ENCODE assay signal across 8 mouse cellular contexts in the genomic region with DNA sequence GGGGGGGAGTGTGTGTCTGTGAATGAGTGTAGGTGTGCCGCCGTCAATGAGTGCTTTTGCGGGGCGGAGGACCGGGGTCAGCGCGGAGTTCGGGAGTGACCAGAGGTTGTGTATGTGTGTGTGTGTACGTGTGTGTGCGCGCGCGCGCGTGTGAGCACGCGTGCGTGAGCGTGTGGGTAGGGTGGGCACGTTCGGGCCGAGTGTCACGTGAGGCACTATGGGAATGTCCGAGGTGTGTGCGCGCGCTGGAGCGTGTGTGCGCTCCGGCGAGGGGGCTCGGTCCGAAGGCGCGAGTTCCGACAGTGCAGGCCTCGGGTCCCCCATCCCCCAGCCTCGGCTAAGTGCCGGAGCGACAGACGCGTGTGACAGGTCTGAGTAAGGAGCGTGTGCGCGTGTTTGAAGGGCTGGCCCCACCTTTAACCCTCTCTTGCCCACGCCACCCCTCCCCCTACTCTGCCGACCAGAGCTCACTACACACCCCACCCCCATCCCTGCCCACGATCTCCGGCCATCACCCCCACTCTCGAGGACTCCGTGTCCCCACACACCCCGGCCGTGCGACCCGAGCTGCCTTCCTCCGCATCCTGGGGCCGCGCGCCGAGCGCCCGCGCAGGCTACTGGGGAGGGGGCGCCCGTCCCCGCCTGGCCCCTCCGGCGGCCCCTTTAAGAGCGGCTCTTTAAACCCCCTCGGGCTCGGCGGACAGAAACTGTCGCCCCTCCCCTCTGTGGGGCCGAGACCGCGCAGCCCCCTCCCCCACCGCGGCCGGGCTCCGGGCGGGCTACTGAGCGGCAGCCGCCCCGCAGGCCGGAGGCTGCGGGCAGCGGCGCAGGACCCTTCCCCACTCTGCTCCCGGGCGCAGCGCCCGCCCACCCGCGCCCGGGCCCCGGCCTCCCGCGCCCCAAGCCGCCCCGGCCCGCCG. TPM values are rescaled to one million over a fixed set of nuclear protein-coding genes. Genes with fewer than 3 reads are reported as not detected.
A peak's percentile ranks its signal among the peaks of the same experiment; 100 is the strongest.
DNase-seq lines count a peak whose midpoint lies in the region; ATAC-seq and TF ChIP-seq lines count a peak whose summit lies in the region.

No protein-coding gene starts in this region.

- no peaks in the 10 kb centered on the region for H3K9me3 ChIP-seq in E14TG2a.4 (ENCODE audit: low read length)
- no peaks in the 10 kb centered on the region for H3K9me3 ChIP-seq in forebrain, embryonic 12.5 days
- no peaks in the 10 kb centered on the region for H3K9me3 ChIP-seq in neural tube, embryonic 13.5 days

- intact Hi-C loops in heart, postnatal 10 days (cut with DNase I): no loop called here

- H3K9ac ChIP-seq in forebrain, embryonic 12.5 days: peak overlapping the region; percentile 86
- H3K9ac ChIP-seq in neural tube, embryonic 13.5 days: peak overlapping the region; percentile 91

- DNase-seq in brain, embryonic 18.5 days (ENCODE audit: low read depth, low spot score): peak; percentile 52
- peak; percentile 69 to 76 for DNase-seq in heart, postnatal 10 days
- DNase-seq in layer of hippocampus, adult 2 months (ENCODE audit: low spot score in 2 of 2): peak; percentile 49 to 52
- DNase-seq in lung, adult 18-20 months: peak; percentile 61 to 69
- DNase-seq in urinary bladder, postnatal 10 days (ENCODE audit: low spot score): no peak

- peak overlapping the region; percentile 89 for H3K4me3 ChIP-seq in E14TG2a.4 (replicated peaks; ENCODE audit: low read length)
- peak overlapping the region; percentile 80 for H3K4me3 ChIP-seq in forebrain, embryonic 12.5 days (replicated peaks)
- peak overlapping the region; percentile 83 for H3K4me3 ChIP-seq in layer of hippocampus, adult 2 months
- peak overlapping the region; percentile 75 for H3K4me3 ChIP-seq in neural tube, embryonic 13.5 days

- H3K27me3 ChIP-seq in E14TG2a.4 (ENCODE audit: insufficient read depth, low read length): peaks cover 50% of the 10 kb centered on the region
- H3K27me3 ChIP-seq in forebrain, embryonic 12.5 days: peaks cover 23% of the 10 kb centered on the region; the same call in 1 of the 2 replicates
- H3K27me3 ChIP-seq in neural tube, embryonic 13.5 days: 0 out of 2 replicates have a peak, but pooled peaks cover 5% of the 10 kb centered on the region

- peak overlapping the region; percentile 89 for H3K4me2 ChIP-seq in forebrain, embryonic 12.5 days
- peak overlapping the region; percentile 85 for H3K4me2 ChIP-seq in neural tube, embryonic 13.5 days

- no peak for TF ChIP-seq CTCF in E14TG2a.4 (conservative IDR thresholded peaks at IDR 0.05; ENCODE audit: low read length)
- TF ChIP-seq CTCF in layer of hippocampus, adult 2 months (conservative IDR thresholded peaks at IDR 0.05): no peak

- peaks cover 50% of the 10 kb centered on the region for H3K4me1 ChIP-seq in E14TG2a.4 (replicated peaks; ENCODE audit: low read depth, low read length)
- peaks cover 41% of the 10 kb centered on the region for H3K4me1 ChIP-seq in forebrain, embryonic 12.5 days
- peaks cover 38% of the 10 kb centered on the region for H3K4me1 ChIP-seq in neural tube, embryonic 13.5 days (replicated peaks)

- peak overlapping the region; percentile 92 for H3K27ac ChIP-seq in forebrain, embryonic 12.5 days
- peak overlapping the region; percentile 97 for H3K27ac ChIP-seq in layer of hippocampus, adult 2 months
- H3K27ac ChIP-seq in neural tube, embryonic 13.5 days (replicated peaks): peak overlapping the region; percentile 97

- H3K36me3 ChIP-seq in E14TG2a.4 (ENCODE audit: insufficient read depth, low read length): peaks cover 26% of the 10 kb centered on the region
- peaks cover 31% of the 10 kb centered on the region for H3K36me3 ChIP-seq in forebrain, embryonic 12.5 days (replicated peaks)
- H3K36me3 ChIP-seq in neural tube, embryonic 13.5 days: peaks cover 40% of the 10 kb centered on the region

- under 1% methylated on average over 83 of the region's 102 CpGs for WGBS in forebrain, embryonic 12.5 days
- under 1% methylated on average over 90 of the region's 102 CpGs for WGBS in neural tube, embryonic 13.5 days

- peak; percentile 83 for ATAC-seq in forebrain, embryonic 12.5 days (ENCODE audit: low FRiP score)
- ATAC-seq in neural tube, embryonic 13.5 days (ENCODE audit: low read depth): peak; percentile 83

RNA-seq across cellular contexts. Expression of a gene that starts 0.6 kb away (rescaled TPM):
- 5.7 and 6.5 TPM in 2 replicates for polyA plus RNA-seq in forebrain, embryonic 12.5 days (2016; fragmentation: Nextera tagmentation; extraction: Ambion mirVana)
- total RNA-seq in heart, postnatal 10 days (2021): 10 to 100 TPM; 15.9 to 17.3 TPM
- 10 to 100 TPM; 91.8 to 96.9 TPM for total RNA-seq in layer of hippocampus, adult 2 months (2021)
- 9.1 and 9.5 TPM in 2 replicates for polyA plus RNA-seq in neural tube, embryonic 13.5 days (2015; fragmentation: Nextera tagmentation; extraction: Ambion mirVana)

RNA-seq across cellular contexts. Expression of a gene that starts 35.5 kb away (rescaled TPM):
- 0.19 and 0.33 TPM in 2 replicates for polyA plus RNA-seq in forebrain, embryonic 12.5 days (2016; fragmentation: Nextera tagmentation; extraction: Ambion mirVana)
- total RNA-seq in heart, postnatal 10 days (2021): not detected
- under 1 TPM; 0.17 to 0.23 TPM for total RNA-seq in layer of hippocampus, adult 2 months (2021)
- 0.07 and 0.15 TPM in 2 replicates for polyA plus RNA-seq in neural tube, embryonic 13.5 days (2015; fragmentation: Nextera tagmentation; extraction: Ambion mirVana)

RNA-seq across cellular contexts. Expression of a gene that starts 37.0 kb away (rescaled TPM):
- polyA plus RNA-seq in forebrain, embryonic 12.5 days (2016; fragmentation: Nextera tagmentation; extraction: Ambion mirVana): 71.3 and 73.9 TPM in 2 replicates
- 100 to 1,000 TPM; 107 to 121 TPM for total RNA-seq in heart, postnatal 10 days (2021)
- total RNA-seq in layer of hippocampus, adult 2 months (2021): 100 to 1,000 TPM; 128 to 133 TPM
- polyA plus RNA-seq in neural tube, embryonic 13.5 days (2015; fragmentation: Nextera tagmentation; extraction: Ambion mirVana): 31.0 and 34.8 TPM in 2 replicates

Comparison
In these comparisons a context has a peak if more than half of its experiments do, and no peak if none do; other contexts are left out.
1. RNA of a gene that starts 0.6 kb away (total RNA-seq): 91.8 to 96.9 TPM in layer of hippocampus, adult 2 months; 15.9 to 17.3 TPM in heart, postnatal 10 days; every median in the first group is over 4 times any median in the second.
2. Peak in every context shown above with its lines, with median percentiles within 50 percentile points of each other: H3K4me3 ChIP-seq and H3K27ac ChIP-seq.